Mouse (Mus musculus) adrenal gland, postnatal 25 days (tissue): Measurements from ENCODE around the gene Stxbp2. TPM values are rescaled to one million over a fixed set of nuclear protein-coding genes. Genes with fewer than 3 reads are reported as not detected.
"Not testable (repeated sequence)": the region's sequence is repeated elsewhere in the genome, so short reads cannot be mapped to it uniquely, and the experiment has no call there.

Experiments
- DNase-seq: peaks from one replicate; pipeline ENCODE4 v3.0.0; 2021; ENCODE audit warnings: mixed read lengths
- long read RNA-seq: library from polyadenylated mRNA; stranded (forward); transcript quantifications from one replicate; pipeline ENCODE4 v2.0.0, GENCODE M21; 2021
- total RNA-seq: library from RNA; stranded (reverse); gene quantifications from 2 replicates; pipeline ENCODE4 v1.2.3, GENCODE M21; 2021

Gene Stxbp2
- 123 and 133 TPM in 2 replicates for total RNA-seq
- long read RNA-seq, transcript Stxbp2-207 (19 exons, 2,908 nt) = major isoform, 35 of 82 reads
- long read RNA-seq, transcript Stxbp2-201 (19 exons, 1,847 nt) = minor isoform, 8 of 82 reads
- long read RNA-seq, partial matches to known transcripts = 19 of 82 reads
- long read RNA-seq, other reads (novel, unspliced or antisense) = 20 of 82 reads

DNA sequence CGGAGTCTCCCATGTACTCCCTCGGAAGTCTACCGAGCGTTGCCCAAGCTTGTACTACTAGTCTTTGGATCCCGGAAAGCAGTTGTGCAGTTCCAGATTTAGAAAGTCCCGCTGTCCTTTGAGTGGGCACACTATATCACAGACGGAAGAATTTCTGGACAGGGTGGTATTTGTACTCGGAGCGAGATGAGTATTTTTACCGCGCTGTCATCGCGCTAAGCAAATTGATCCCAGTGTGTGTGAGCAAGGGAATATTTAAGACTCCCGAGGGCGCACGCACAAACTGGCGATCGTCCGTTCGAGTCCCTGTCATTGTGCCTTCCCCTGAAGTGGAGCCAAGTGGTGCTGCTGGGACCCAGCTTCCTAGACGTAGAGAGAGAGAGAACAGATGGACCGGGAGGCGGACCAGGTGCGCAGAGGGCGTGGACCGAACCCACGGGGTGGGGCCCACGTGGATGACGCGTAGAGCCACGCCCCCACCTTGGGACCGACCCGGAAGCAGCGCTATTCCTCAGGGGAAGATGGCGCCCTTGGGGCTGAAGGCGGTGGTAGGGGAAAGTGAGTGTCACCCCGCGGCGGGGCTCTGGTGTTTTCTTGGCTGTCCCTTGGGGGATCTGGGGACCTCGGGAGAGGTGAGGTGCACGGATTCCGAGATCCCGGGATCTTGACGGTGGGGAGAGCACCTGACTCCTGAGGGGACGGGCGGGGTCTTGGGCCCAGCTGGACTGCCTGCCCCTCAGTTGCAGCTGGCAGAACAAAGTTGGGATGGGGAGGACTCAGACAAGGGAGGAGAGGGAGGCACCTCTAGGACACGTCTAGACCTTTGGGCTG, at the start of gene Stxbp2:
TSS of gene Stxbp2 (plus strand) at position 309 of the 831 bp plus-strand sequence.
- DNase-seq = peak; percentile 80

GRCm38 (mm10) chr8:3581961-3582360, 48.8 kb upstream of the Stxbp2 start:
- not testable (repeated sequence) for DNase-seq

DNA sequence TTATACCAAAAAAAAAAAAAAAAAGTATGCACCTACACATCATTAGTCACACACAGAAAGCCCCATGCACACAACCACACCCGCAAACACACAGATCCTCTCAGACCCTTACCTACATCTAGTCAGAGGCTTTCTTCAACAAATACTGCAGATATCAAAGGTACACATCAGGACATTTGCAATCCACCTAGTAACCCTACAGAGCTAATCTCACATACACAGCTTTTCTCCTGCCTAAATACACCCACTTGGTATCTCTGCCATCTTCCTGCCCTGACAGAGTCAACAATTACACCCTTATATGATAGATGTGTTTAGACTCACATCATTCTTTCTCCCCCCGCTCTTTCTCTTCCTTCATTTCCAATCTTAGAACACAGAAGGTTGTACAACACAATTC, 44.3 kb upstream of the Stxbp2 start:
- no peak for DNase-seq

- no peak for DNase-seq
Observed at GRCm38 (mm10) chr8:3586993-3587390, 43.8 kb upstream of the Stxbp2 start, which contains the start of gene Camsap3. Gene Camsap3 (plus strand): TSS chr8:3587293.

DNA sequence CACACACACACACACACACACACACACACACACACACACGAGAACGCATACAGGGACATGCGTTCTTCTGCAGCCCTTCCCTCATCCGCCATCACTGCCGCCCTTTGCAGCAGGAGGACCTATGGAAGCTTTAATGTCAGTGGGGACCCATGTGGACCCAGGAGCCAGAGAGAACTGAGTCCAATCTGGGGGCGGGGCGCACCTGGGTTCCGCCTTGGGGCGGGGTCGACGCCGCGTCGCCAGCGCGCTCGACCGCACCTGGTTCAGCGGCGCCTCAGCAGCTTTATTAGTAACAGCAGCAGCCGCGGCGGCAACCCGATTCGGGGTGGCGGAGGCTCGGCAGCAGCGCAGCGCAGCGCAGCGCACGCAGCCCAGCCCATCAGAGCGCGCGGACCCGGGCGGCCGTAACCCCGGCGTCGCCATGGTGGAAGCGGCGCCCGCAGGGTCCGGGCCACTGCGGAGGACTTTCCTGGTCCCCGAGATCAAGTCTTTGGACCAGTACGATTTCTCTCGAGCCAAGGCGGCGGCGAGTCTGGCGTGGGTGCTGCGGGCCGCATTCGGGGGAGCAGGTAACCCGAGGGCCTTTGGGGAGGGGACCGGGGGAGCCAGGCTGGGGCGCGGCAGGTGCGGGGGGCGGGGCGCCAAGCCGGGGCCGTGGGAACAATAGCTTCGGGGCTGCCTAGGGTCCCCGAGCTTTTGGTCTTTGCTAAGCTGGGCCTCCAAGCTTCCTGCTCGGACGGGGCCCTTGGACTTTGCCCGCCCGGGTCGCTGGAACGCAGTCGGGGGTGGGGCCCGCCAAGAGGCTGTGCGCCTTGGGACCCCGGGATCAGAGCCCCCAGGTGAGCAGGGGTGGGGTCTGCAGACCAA, 43.1 kb upstream of the Stxbp2 start:
- peak; percentile 60 for DNase-seq

- DNase-seq = no peak
Observed at GRCm38 (mm10) chr8:3588258-3588633, 42.5 kb upstream of the Stxbp2 start.

- peak; percentile 38 for DNase-seq
Observed at GRCm38 (mm10) chr8:3593470-3593869, 37.3 kb upstream of the Stxbp2 start.

DNA sequence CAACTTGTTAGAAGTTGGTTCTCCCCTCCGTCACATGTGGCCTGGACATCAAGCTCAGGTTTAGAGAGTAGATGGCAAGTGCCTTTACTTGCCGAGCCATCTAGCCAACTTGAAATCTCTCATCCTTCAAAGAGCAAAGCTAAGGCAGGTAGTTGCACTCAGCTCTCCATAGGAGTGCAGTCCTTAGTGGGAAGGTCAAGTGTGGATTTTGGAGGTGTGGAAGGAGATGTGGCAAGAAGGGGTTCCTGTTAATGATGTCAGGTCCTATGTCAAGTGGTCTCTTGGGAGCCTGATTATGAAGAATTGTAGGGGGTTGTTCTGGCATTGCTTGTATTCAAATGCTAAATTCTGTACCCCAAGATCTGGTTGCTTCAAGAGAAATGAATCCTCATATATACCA, 36.3 kb upstream of the Stxbp2 start:
- no peak for DNase-seq

DNA sequence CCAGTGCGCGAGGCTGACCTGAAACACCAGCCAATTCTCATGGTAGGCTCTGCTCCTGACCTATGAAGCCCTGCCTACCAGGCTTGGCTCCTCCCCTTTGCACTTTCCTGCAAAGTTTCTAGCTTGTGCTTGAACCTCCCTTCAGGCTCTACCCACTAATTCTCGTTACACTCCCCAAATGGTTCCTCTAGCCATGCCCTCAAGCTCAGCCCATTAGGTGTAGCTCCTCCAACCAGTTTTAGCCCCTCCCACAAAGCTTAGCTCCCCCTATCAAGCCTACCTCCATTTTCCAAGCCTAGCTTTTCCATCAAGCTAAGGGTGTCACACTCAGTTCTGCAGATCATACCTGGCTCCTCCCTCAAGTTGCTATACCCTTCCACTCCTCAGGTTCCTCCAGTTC, 32.7 kb upstream of the Stxbp2 start:
- no peak for DNase-seq

DNA sequence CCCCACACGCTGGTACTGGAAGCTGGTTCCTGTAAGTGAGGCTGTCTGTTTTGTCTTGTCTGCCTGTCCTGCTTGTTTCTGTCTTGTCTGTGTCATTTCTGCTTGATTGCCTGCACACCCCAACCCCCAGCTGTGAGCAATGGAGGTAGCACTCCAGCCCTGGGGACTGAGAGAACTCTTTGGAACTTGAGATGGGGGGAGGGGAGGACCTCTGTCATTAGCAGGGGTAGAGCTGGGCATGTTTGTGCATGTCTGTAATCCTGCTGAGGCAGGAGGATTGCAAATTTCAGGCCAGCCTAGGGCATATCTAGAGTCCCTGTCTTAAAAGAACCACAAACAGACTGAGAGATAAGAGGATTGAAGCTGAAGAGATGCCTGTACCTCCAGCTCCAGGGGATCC, 31.5 kb upstream of the Stxbp2 start:
- no peak for DNase-seq

GRCm38 (mm10) chr8:3600401-3600800, 30.4 kb upstream of the Stxbp2 start:
- DNase-seq = no peak

DNA sequence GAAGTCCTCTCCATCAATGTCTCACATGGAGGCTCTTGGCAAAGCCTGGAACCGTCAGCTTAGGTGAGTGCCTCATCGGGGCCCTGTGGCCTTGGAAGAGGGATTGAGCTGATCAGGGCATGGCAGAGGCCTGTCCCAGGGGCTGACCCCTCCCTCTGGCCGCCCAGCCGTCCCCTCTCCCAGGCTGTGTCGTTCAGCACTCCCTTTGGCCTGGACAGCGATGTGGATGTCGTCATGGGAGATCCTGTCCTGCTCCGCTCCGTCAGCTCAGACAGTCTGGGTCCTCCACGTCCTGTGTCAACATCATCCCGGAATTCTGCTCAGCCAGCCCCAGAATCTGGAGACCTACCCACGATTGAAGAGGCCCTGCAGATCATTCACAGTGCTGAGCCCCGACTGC, 27.3 kb upstream of the Stxbp2 start:
- DNase-seq = no peak

DNA sequence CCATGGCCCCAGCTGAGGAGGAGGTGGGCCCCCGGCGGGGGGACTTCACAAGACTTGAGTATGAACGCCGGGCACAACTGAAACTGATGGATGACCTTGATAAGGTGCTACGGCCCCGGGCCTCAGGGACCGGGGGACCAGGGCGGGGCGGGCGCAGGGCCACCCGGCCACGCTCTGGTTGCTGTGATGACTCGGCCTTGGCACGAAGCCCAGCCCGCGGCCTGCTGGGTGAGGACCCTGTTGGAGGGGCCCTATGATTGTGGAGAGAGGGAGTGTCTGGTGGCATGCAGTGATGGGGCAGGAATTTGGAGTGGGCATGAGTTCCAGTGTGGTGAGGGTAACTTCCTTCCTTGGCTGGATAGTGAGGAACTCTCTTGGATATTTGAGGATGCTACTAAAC, 24.2 kb upstream of the Stxbp2 start:
- DNase-seq = peak; percentile 34

DNA sequence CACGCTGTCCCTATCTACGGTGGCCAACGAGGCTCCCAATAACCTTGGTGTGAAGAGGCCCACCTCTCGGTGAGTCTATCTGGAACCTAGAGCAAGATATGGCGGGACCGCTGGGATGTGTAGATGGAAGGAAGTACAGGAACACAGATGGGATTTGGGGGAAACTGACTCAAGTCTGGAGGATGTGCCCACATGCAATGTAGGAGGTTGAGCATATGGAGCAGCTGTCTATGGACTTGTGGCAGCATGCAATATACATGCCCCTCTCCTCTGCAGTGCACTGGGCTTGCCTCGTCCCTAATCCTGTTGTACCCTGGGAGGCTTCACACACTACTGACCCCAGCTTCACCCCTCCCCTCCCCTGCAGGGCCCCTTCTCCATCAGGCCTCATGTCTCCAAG, 22.9 kb upstream of the Stxbp2 start:
- no peak for DNase-seq

DNA sequence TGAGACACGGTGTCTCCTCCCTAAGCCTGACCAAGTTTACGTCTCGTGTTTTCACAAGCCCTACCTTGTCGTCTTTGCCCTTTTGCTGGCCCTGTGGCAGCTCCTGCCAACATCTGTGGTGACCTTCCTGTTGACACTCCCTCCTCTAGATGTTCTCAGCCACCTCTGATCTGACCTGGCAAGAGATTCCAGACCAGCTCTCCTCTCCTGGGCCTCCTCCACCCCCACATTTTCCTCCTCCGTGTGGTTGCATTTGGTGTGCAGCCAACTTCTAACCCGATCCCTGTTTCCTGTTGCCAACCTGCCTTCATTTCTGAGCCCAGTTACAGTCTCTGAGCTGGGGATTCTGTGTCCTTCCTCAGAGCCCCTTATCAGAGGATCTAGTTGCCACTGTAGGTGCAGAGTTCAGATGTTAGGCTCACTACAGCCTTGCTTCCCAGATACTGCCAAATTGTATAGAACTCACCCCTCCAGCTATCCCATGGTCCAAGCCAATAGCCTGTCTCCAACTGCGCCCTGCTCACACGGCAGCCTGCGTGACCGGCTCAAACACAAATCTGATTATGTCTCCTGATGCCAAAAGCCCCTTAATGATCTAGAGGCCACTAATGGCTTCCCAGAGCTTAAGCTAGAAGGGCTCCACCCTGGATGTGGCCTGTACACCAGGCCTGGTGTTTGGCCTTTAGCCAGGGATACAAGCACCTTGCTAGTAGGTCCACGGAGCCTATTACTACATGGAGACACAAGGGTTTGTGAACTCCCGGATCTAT, 21.5 kb upstream of the Stxbp2 start:
- no peak for DNase-seq

GRCm38 (mm10) chr8:3609816-3610150, 21.0 kb upstream of the Stxbp2 start:
- no peak for DNase-seq

DNA sequence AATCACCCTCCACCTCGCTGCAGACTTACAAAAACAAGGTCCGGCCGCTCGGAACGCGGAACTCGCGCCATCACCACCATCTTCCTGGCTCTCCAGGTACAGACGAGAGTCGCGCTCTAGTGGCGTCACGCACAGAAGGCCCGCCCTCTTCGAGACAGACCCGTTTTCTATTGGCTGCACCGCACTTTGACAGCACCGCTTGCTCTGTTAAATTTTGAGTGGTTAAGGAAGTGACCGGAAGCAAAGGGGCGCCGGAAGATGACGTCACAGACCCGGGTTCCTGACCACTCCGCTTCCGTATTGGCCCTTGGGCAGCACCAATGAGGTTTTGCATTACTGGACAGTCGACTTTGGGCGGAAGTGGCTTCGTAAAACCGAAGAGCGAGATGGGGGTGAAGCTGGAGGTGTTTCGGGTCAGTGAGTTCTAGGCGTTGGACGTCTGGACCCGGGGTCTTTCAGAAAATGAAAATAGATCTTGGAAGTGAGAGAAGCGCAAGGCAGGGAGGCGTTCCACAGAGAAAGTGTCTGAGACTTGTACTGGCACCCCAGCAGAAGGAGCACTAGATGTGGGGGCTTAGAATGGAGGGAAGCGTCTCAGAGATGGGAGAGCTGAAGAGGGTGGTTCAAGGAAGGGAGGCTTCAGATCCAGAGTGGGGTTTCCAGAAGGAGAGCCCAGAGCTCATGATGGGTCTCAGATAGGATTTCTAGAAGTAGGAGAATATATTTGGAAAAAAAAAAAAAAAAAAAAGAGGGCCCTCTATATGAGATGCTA, 9.4 kb upstream of the Stxbp2 start, which contains the start of the genes Xab2 and Pet100:
TSS of gene Xab2 (minus strand) at position 118 of the 772 bp plus-strand sequence.
TSS of gene Pet100 (plus strand) at position 350 of the 772 bp plus-strand sequence.
- DNase-seq = peak; percentile 96

- DNase-seq = no peak
Observed at GRCm38 (mm10) chr8:3622119-3622518, 8.6 kb upstream of the Stxbp2 start.

- DNase-seq = no peak
Observed at GRCm38 (mm10) chr8:3625445-3625844, 5.3 kb upstream of the Stxbp2 start, which contains the start of gene Pcp2. Gene Pcp2 (minus strand): TSS chr8:3625545.

DNA sequence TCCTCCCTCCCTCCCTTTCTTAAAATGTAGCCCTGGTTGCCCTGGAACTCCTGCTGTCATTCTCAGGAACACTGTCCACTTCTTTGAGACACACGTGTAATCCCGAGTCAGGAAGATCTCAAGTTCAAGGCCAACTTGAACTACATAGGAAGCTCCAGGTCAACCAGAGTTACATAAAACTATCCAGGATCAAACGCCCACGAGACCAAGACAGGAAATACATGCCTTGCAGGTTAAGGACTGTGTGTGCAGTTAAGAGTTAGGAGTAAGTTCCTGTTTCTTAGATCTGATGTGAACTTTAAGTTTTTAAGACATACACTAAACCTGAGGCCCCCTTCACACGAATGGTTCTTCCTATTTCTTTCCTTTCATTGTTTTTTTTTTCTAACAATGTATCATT, 3.8 kb upstream of the Stxbp2 start:
- DNase-seq = no peak

GRCm38 (mm10) chr8:3628014-3628413, 2.7 kb upstream of the Stxbp2 start:
- DNase-seq = no peak
